Mouse (Mus musculus) liver, embryonic 16.5 days (tissue): Measurements from ENCODE around the gene Mmp9. TPM values are rescaled to one million over a fixed set of nuclear protein-coding genes. Genes with fewer than 3 reads are reported as not detected.

ENCODE experiments used
- ATAC-seq: fragments of 200-750 bp; cut with Nextera tagmentation; 2 replicates; pipeline ENCODE4 v1.8.0; 2017; ENCODE audit warnings: low read depth, mild to moderate bottlenecking, moderate number of reproducible peaks, moderate library complexity
- H3K27ac ChIP-seq: fragments of 300-500 bp; sonication (generic); 2 replicates; pipeline ENCODE4 v1.5.1; 2014; ENCODE audit warnings: mild to moderate bottlenecking, low read length
- H3K27me3 ChIP-seq: fragments of 300-500 bp; sonication (generic); 2 replicates; pipeline ENCODE4 v1.6.1; 2014; ENCODE audit warnings: low read depth, low read length, mixed read lengths; ENCODE audit not compliant: control insufficient read depth, insufficient read depth
- H3K36me3 ChIP-seq: fragments of 300-500 bp; sonication (generic); 2 replicates; pipeline ENCODE4 v1.6.1; 2014; ENCODE audit warnings: mild to moderate bottlenecking; ENCODE audit not compliant: control insufficient read depth, insufficient read depth
- H3K4me1 ChIP-seq: fragments of 300-500 bp; sonication (generic); 2 replicates; pipeline ENCODE4 v1.6.1; 2014; ENCODE audit warnings: low read depth, low read length, mixed read lengths; ENCODE audit not compliant: control insufficient read depth
- H3K4me2 ChIP-seq: fragments of 300-500 bp; sonication (generic); 2 replicates; pipeline ENCODE4 v1.6.1; 2014; ENCODE audit warnings: low read depth, low read length, mixed read lengths
- H3K4me3 ChIP-seq: fragments of 300-500 bp; sonication (generic); 2 replicates; pipeline ENCODE4 v1.5.1; 2014; ENCODE audit warnings: low read depth, mild to moderate bottlenecking, low read length
- H3K9ac ChIP-seq: fragments of 300-500 bp; sonication (generic); 2 replicates; pipeline ENCODE4 v1.6.1; 2014; ENCODE audit warnings: low read depth, low read length
- H3K9me3 ChIP-seq: fragments of 300-500 bp; sonication (generic); replicated peaks from 2 replicates; pipeline ENCODE4 v1.6.1; 2016; ENCODE audit warnings: low read length; ENCODE audit not compliant: control insufficient read depth
- WGBS: fragments of 180-500 bp; shearing (Covaris S2); extraction: QIAGEN DNeasy Blood & Tissue Kit; methylation state at CpG from one replicate; pipeline ENCODE4 v1.1.7; 2014; ENCODE audit not compliant: insufficient replicate concordance; 5-methylcytosine and 5-hydroxymethylcytosine counted together
- polyA plus RNA-seq: library from polyadenylated mRNA; unstranded; fragments of >200 nt; fragmentation: Nextera tagmentation; extraction: Ambion mirVana; gene quantifications from 2 replicates; pipeline ENCODE4 v1.2.1, GENCODE M21; 2015

Gene Mmp9
- polyA plus RNA-seq, 1 experiment from 2014 or later: 13.0 TPM

- peak overlapping the region; percentile 94 for H3K4me2 ChIP-seq
- WGBS: 2% methylated on average over 37 of the region's 37 CpGs
- peaks cover 29% of the 10 kb centered on the region for H3K4me1 ChIP-seq
- peak overlapping the region; percentile 99 for H3K4me3 ChIP-seq
- peak overlapping the region; percentile 99 for H3K9ac ChIP-seq
- H3K36me3 ChIP-seq: peaks cover 36% of the 10 kb centered on the region
- no peaks in the 10 kb centered on the region for H3K27me3 ChIP-seq
- peaks cover 6% of the 10 kb centered on the region for H3K9me3 ChIP-seq
- H3K27ac ChIP-seq: peak overlapping the region; percentile 96
- ATAC-seq: peak; percentile 44
Measured at GRCm38 (mm10) chr2:164910360-164911061, 30.1 kb upstream of the Mmp9 start.

- Histone ChIP-seq H3K9me3 (peaks cover under 1% of the 10 kb centered on the region), H3K4me3 (peak within 1 kb of the TSS; percentile 99), H3K27me3 (no peaks in the 10 kb centered on the region), H3K4me2 (peak within 1 kb of the TSS; percentile 94), H3K27ac (peak within 1 kb of the TSS; percentile 96), H3K4me1 (peaks cover 29% of the 10 kb centered on the region), H3K9ac (peak within 1 kb of the TSS; percentile 99), H3K36me3 (peaks cover 28% of the 10 kb centered on the region)
- peak; percentile 84 for ATAC-seq
- under 1% methylated on average over 84 of the region's 91 CpGs for WGBS
Measured at GRCm38 (mm10) chr2:164911086-164912048, 29.2 kb upstream of the Mmp9 start, which contains the start of gene Zfp335. Gene Zfp335 (minus strand): TSS chr2:164911757.

- Histone ChIP-seq H3K4me2 (peak overlapping the region; percentile 94), H3K4me1 (peaks cover 29% of the 10 kb centered on the region), H3K27me3 (no peaks in the 10 kb centered on the region), H3K9ac (peak overlapping the region; percentile 99), H3K4me3 (peak overlapping the region; percentile 99), H3K9me3 (no peaks in the 10 kb centered on the region), H3K27ac (peak overlapping the region; percentile 96), H3K36me3 (peaks cover 21% of the 10 kb centered on the region)
- peak; percentile 17 for ATAC-seq
- 2% methylated on average over 12 of the region's 12 CpGs for WGBS
Measured at GRCm38 (mm10) chr2:164912151-164912550, 28.4 kb upstream of the Mmp9 start.

- peak overlapping the region; percentile 94 for H3K4me2 ChIP-seq
- H3K4me1 ChIP-seq: peaks cover 29% of the 10 kb centered on the region
- H3K27me3 ChIP-seq: no peaks in the 10 kb centered on the region
- ATAC-seq: no peak
- H3K4me3 ChIP-seq: peak overlapping the region; percentile 99; the same call in 1 of the 2 replicates
- peak overlapping the region; percentile 96; the same call in 1 of the 2 replicates for H3K27ac ChIP-seq
- no peak overlapping the region; the same call in 1 of the 2 replicates for H3K9ac ChIP-seq
- no peaks in the 10 kb centered on the region for H3K9me3 ChIP-seq
- H3K36me3 ChIP-seq: peaks cover 14% of the 10 kb centered on the region
- 58% methylated on average over 8 of the region's 9 CpGs for WGBS
Measured at GRCm38 (mm10) chr2:164912749-164913427, 27.7 kb upstream of the Mmp9 start.

- Histone ChIP-seq H3K9ac (no peak overlapping the region), H3K4me3 (no peak overlapping the region), H3K36me3 (peaks cover 8% of the 10 kb centered on the region), H3K27me3 (no peaks in the 10 kb centered on the region), H3K27ac (peak overlapping the region; percentile 65; the same call in 1 of the 2 replicates), H3K4me2 (no peak overlapping the region), H3K9me3 (no peaks in the 10 kb centered on the region), H3K4me1 (peaks cover 29% of the 10 kb centered on the region)
- no peak for ATAC-seq
- 42% methylated on average over 2 of the region's 2 CpGs for WGBS
Measured at GRCm38 (mm10) chr2:164913428-164913786, 27.2 kb upstream of the Mmp9 start.

GRCm38 (mm10) chr2:164916820-164917219 is 23.8 kb upstream of the Mmp9 start:
- peaks cover 15% of the 10 kb centered on the region for H3K4me1 ChIP-seq
- no peak overlapping the region for H3K27ac ChIP-seq
- no peak for ATAC-seq
- no peak overlapping the region for H3K4me2 ChIP-seq
- no peaks in the 10 kb centered on the region for H3K27me3 ChIP-seq
- H3K4me3 ChIP-seq: no peak overlapping the region
- H3K36me3 ChIP-seq: no peaks in the 10 kb centered on the region
- H3K9me3 ChIP-seq: no peaks in the 10 kb centered on the region
- WGBS: 28% methylated on average over 5 of the region's 5 CpGs
- H3K9ac ChIP-seq: no peak overlapping the region

GRCm38 (mm10) chr2:164917371-164917770 is 23.2 kb upstream of the Mmp9 start:
- H3K4me3 ChIP-seq: no peak overlapping the region
- no peak overlapping the region for H3K9ac ChIP-seq
- no peak overlapping the region for H3K4me2 ChIP-seq
- no peaks in the 10 kb centered on the region for H3K36me3 ChIP-seq
- no peaks in the 10 kb centered on the region for H3K27me3 ChIP-seq
- WGBS: 69% methylated on average over 10 of the region's 10 CpGs
- H3K27ac ChIP-seq: no peak overlapping the region
- H3K9me3 ChIP-seq: no peaks in the 10 kb centered on the region
- peaks cover 10% of the 10 kb centered on the region for H3K4me1 ChIP-seq
- ATAC-seq: no peak

- no peak for ATAC-seq
- Histone ChIP-seq H3K4me2 (no peak overlapping the region), H3K36me3 (no peaks in the 10 kb centered on the region), H3K4me1 (peaks cover 1% of the 10 kb centered on the region), H3K4me3 (no peak overlapping the region), H3K27ac (no peak overlapping the region), H3K9me3 (no peaks in the 10 kb centered on the region), H3K27me3 (no peaks in the 10 kb centered on the region), H3K9ac (no peak overlapping the region)
- 62% methylated on average over 4 of the region's 5 CpGs for WGBS
Measured at GRCm38 (mm10) chr2:164918325-164918724, 22.3 kb upstream of the Mmp9 start.
